Mouse (Mus musculus) heart, adult 10 weeks (tissue): ENCODE data around the gene Ifngr1. TPM values are rescaled to one million over a fixed set of nuclear protein-coding genes. Genes with fewer than 3 reads are reported as not detected.

Experiments used
- polyA plus RNA-seq: library from polyadenylated mRNA; stranded (reverse); fragments of 350-450 nt; fragmentation: Illumina TruSeq; extraction: RNeasy Lipid Tissue Mini Kit (QIAGEN cat#74804); gene quantifications from one replicate; pipeline ENCODE4 v1.2.3, GENCODE M21; 2014; ENCODE audit warnings: low read depth, low replicate concordance

Ifngr1 gene
- 53.2 TPM for polyA plus RNA-seq

DNA sequence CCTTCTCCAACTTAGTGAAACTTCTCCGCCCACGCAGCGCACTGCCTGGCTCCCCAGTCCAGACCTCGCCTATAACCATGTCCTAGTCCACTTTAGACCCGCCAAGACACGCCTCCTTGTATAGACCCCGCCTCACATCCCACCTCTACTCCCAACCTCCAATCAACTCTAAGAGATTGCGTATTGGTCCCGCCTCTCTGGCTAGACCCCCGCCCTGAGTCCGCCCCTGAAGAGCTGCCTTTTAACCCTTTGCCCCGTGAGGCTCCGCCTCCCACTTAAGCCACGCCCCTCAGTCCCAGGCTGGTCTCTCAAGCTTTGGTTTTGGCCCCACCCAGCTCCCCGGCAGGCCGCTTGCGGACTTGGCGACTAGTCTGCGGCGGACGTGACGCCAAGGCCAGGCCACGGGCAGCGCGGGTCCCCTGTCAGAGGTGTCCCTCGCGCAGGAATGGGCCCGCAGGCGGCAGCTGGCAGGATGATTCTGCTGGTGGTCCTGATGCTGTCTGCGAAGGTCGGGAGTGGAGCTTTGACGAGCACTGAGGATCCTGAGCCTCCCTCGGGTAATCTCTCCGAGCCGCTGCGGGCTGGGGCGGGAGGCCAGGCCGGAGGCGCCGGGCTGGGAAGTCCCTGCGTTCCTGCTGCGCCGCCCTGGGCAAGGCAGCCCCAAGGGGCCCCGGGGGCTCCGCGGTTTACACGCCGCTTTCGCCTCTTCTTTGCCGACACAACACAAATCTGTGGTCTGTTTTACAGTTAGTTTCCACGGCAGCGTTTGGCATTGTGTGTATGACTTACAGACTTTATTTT lies at the start of gene Ifngr1:
TSS of gene Ifngr1 (plus strand) at position 309 of the 801 bp plus-strand sequence.

GRCm38 (mm10) chr10:19621408-19622048 lies 29.8 kb downstream of the Ifngr1 start, which contains the start of gene Il22ra2:
TSS of gene Il22ra2 (plus strand) at chr10:19621998.

Other genes starting within 250 kb of the Ifngr1 start
- gene Olig3, start 235.4 kb upstream of the Ifngr1 start, polyA plus RNA-seq, result not detected
- not detected for gene Il22ra2, start 30.0 kb downstream of the Ifngr1 start, polyA plus RNA-seq
- gene Il20ra, start 120.6 kb downstream of the Ifngr1 start, polyA plus RNA-seq, result not detected